ENCODE assay signal across 22 mouse cellular contexts in genomic region chr5:43358928-43359765, GRCm38 (mm10).
DNase-seq lines count a peak whose midpoint lies in the region; ATAC-seq and TF ChIP-seq lines count a peak whose summit lies in the region.
"Had no signal": no experiment of that assay in that cellular context is flagged by ENCODE, and none has a peak within 500 bp of the region (broad histone marks: within the 10 kb centered on the region; RNA-seq: fewer than 3 reads in every experiment).

No protein-coding gene starts in this region.

- peak; percentile 38 to 68 for DNase-seq in frontal cortex, adult 2 months (ENCODE audit: extremely low spot score in 1 of 2, low spot score in 1 of 2)
- DNase-seq in frontal cortex, postnatal 25 days (ENCODE audit: low spot score in 2 of 2), result no peak
- peak; percentile 47 for DNase-seq in lung, postnatal 0 days (ENCODE audit: low spot score)
- no peak for DNase-seq in lung, postnatal 14 days
- DNase-seq in Muller cell, postnatal 12 days (ENCODE audit: inconsistent ontology term), result peak; percentile 97
- peak; percentile 70 for DNase-seq in telencephalon, adult 2 months (ENCODE audit: low read depth, low spot score)
- DNase-seq in cerebellum, postnatal 14 days, result no peak
- DNase-seq: adrenal gland, postnatal 25 days; cerebellum, adult 8-10 months; gastrocnemius, postnatal 25 days; kidney, postnatal 4 days; lung, adult 2 months; lung, postnatal 4 days; right cerebral cortex, postnatal 14 days; spleen, adult 18-20 months; thymus, adult 18-20 months had no signal

- no peak overlapping the region for H3K27ac ChIP-seq in lung, postnatal 0 days (ENCODE audit: low read length)
- H3K27ac ChIP-seq: embryonic facial prominence, embryonic 12.5 days; kidney, embryonic 15.5 days; liver, embryonic 12.5 days had no signal

- TF ChIP-seq CTCF in lung, postnatal 0 days (IDR thresholded peaks at IDR 0.05), result no peak

- H3K9ac ChIP-seq in lung, postnatal 0 days (replicated peaks; ENCODE audit: low read depth), result no peak overlapping the region
- H3K9ac ChIP-seq: embryonic facial prominence, embryonic 12.5 days; kidney, embryonic 15.5 days; liver, embryonic 12.5 days had no signal

- no peaks in the 10 kb centered on the region for H3K9me3 ChIP-seq in lung, postnatal 0 days (ENCODE audit: low read length)
- H3K9me3 ChIP-seq: embryonic facial prominence, embryonic 12.5 days; kidney, embryonic 15.5 days; liver, embryonic 12.5 days had no signal

- peak; percentile 29; the same call in 1 of the 2 replicates for TF ChIP-seq EP300 in lung, postnatal 0 days (IDR thresholded peaks at IDR 0.05)

- H3K36me3 ChIP-seq in lung, postnatal 0 days (ENCODE audit: insufficient read depth, low read length), result no peaks in the 10 kb centered on the region
- H3K36me3 ChIP-seq: embryonic facial prominence, embryonic 12.5 days; kidney, embryonic 15.5 days; liver, embryonic 12.5 days had no signal

- peaks cover 6% of the 10 kb centered on the region; the same call in 1 of the 2 replicates for H3K4me1 ChIP-seq in lung, postnatal 0 days (ENCODE audit: insufficient read depth, low read depth, low read length)

- H3K27me3 ChIP-seq in lung, postnatal 0 days (replicated peaks; ENCODE audit: insufficient read depth, low read length), result no peaks in the 10 kb centered on the region
- H3K27me3 ChIP-seq: embryonic facial prominence, embryonic 12.5 days; kidney, embryonic 15.5 days; liver, embryonic 12.5 days had no signal

- WGBS in lung, postnatal 0 days, result 70% methylated on average over 7 of the region's 7 CpGs

- H3K4me3 ChIP-seq in lung, postnatal 0 days (ENCODE audit: low read depth, low read length), result no peak overlapping the region
- H3K4me3 ChIP-seq: embryonic facial prominence, embryonic 12.5 days; kidney, embryonic 15.5 days; liver, embryonic 12.5 days had no signal

- no peak overlapping the region for H3K4me2 ChIP-seq in lung, postnatal 0 days (replicated peaks; ENCODE audit: low read depth, low read length)
- H3K4me2 ChIP-seq: embryonic facial prominence, embryonic 12.5 days; kidney, embryonic 15.5 days; liver, embryonic 12.5 days had no signal

- ATAC-seq in lung, postnatal 0 days, result no peak
- ATAC-seq: forebrain, embryonic 16.5 days; hindbrain, embryonic 16.5 days; intestine, embryonic 16.5 days; liver, embryonic 12.5 days had no signal

Comparison
In these comparisons a context has a peak if more than half of its experiments do, and no peak if none do; other contexts are left out.
1. DNase-seq: peak in frontal cortex, adult 2 months (2 of 2), lung, postnatal 0 days (single experiment), Muller cell, postnatal 12 days (single experiment) and telencephalon, adult 2 months (single experiment); none in frontal cortex, postnatal 25 days (0 of 2), lung, postnatal 14 days (single experiment) and cerebellum, postnatal 14 days (0 of 2).